Mouse (Mus musculus): Measurements from ENCODE around the gene 2310039H08Rik.

2310039H08Rik gene

GRCm38 (mm10) chr17:46772404-46773277 lies at the start of gene 2310039H08Rik:
TSS of gene 2310039H08Rik (plus strand) at chr17:46772635.
- DNase-seq (ENCODE audit: low read depth) = peak; percentile 92

DNA sequence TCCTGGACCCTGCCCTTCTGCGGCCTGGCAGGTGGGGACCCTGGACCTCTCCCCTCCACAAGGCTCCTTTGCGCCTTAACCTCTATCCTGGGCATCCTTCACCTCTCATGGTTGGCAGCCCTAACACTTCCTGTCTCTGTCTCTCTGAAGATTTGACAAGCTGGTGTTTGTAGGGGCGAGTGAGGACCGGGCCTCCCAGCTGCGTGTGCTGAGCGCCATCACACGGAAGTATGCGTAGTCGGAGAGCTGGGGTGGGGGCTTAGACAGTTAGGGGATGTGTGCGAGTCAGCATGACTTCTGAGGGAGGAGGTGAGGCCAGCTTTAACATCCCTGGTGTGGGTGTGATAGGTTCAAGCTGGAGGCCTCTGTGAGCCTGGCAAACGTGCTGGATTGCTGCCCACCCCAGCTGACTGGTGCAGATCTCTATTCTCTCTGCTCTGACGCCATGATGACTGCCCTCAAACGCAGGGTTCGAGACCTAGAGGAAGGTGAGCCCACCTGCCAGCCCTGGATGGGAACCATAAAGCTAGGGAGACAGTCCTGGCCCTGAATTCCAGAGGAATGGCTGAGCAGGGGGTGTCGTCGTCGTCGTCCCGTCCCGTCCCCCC lies 47.9 kb upstream of the 2310039H08Rik start:
- no peak for DNase-seq (ENCODE audit: low read depth)

DNA sequence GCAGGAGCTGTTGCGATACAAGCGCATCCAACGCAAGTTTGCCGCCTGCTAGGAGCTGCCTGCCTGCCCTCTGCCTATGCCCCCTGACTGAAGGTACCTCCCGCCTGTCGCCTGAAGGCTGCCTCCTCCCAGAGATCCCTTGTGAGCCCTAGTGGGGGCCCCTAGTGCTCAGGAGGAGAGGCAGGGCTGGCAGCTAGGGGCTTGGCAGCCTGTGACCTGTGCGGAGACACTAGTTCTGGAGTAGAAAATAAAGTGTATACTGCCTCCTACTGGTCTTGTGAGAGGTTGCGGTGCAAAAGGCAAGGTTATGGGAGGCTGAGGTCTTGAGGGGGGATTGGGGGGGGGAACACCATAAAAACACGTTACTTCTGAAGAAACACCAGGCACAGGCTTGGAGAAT lies 47.2 kb upstream of the 2310039H08Rik start:
- DNase-seq (ENCODE audit: low read depth) = peak; percentile 75

DNA sequence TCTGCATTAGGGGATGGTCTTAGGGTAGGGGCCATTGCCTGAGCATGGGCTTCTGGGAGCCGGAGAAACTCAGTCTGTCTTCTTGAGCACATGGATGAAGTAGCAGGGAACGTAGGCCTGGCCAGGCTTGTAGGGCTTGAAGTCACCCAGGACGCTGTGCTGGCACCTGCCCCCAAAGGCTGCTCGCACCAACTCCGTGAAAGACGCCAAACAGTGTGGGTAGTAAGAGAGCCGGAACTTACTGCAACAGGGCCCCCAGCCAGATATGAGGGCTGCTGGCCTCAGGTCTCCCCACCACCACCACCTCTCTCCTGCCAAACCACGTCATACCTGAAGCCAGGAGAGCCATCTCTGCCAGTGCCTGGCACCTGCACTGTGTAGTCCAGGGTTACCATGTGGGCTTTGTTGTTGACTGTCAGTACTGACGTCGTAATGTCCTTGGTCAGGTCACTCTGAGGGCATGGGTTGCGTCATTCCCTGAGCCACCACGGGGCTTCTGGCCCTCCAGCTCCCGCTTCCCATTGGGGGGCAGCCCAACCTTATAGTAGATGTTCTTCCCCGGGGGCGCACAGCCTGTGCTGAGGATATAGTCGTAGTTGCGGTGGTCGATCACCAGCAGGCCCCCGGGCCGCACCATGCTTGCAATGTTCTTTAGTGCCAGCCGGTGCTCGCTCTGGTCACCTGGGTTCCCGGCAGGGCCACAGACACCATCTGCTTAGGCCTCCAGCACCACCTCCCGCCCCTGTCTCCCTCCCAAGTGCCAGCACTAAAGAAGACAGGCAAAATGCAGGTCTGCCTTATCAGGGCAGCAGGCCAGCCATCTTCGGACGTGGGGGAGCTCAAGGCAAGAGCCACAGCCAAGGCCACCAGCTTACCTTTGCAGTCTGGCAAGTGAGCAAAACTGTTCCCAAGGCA lies 46.4 kb upstream of the 2310039H08Rik start:
- DNase-seq (ENCODE audit: low read depth) = no peak

DNA sequence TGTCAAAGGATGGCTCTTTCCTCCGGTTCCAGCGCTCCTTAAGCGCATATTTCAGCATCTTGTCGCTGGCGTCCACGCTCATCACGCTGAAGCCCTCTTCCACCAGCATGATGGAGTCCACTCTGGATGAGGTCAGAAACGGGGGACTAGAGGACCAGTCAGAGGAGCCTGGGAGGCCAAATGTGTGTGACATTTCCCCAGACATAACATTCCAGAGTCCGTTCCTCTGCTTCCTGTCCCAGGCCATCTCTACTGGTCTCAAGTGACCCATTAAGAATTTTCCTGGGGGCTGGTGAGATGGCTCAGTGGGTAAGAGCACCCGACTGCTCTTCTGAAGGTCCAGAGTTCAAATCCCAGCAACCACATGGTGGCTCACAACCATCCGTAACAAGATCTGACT lies 45.2 kb upstream of the 2310039H08Rik start:
- no peak for DNase-seq (ENCODE audit: low read depth)

DNA sequence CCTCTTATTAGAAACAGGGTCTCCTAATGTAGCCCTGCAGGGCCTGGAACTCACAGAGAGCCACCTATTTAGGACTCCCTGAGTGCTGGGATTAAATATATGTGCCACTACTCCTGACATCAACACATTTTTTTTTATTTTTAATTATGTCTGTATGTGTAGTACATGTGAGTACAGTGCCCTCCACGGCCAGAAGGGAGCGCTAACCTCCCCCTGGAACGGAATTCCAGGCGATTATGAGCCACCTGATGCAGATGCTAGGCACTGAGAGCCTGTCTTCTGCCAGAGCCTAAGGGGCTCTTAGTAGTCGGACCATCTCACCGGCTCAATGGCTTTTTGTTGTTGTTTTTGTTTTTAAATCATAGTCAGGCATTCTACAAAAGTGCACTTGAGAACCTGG lies 44.4 kb upstream of the 2310039H08Rik start:
- no peak for DNase-seq (ENCODE audit: low read depth)

- no peak for DNase-seq (ENCODE audit: low read depth)
Measured at GRCm38 (mm10) chr17:46728496-46728895, 43.9 kb upstream of the 2310039H08Rik start.

DNA sequence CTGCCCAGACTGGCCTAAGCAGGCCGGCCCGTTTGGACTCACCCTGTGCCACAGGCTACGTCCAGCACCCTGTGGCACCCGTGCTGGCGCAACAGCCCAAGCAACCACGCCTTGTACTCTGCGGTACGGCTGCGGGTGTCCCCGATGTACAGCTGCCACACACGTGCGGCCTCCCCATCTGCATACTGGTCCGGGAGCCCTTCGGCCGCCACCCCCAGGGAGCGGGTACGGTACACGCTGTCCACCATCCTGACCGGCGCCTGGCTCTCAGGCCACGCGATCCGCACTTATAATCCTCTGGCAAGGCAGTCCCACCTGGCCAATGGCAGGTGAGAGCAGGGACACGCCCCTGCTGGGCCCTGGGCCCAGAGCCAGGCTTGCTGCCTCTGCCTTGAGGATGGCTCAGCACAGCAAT lies 43.5 kb upstream of the 2310039H08Rik start, which contains the start of gene Gnmt:
Gene Gnmt, minus strand, starts transcription at position 265 of the 415 bp plus-strand sequence.
- DNase-seq (ENCODE audit: low read depth) = no peak

DNA sequence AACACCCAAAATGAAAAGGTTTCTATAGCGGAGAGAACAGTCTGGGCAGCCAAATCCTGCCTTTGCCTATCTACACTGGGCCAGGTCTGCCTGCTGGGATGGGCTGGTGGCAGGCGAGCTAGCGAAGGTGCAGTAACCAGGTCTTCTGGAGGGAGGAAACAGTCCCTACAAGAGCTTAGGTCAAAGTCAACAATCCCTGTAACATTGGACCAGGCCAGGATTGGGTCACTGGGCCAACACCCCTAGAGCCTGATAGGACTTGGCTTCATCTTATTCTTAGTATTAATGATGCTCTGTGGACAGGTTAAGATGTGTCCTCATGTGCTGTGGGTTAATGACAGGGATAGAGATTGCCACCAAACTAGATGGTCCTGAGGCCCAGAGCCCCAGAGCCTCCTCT lies 38.4 kb upstream of the 2310039H08Rik start:
- DNase-seq (ENCODE audit: low read depth) = no peak

GRCm38 (mm10) chr17:46735287-46735686 lies 37.1 kb upstream of the 2310039H08Rik start:
- no peak for DNase-seq (ENCODE audit: low read depth)

DNA sequence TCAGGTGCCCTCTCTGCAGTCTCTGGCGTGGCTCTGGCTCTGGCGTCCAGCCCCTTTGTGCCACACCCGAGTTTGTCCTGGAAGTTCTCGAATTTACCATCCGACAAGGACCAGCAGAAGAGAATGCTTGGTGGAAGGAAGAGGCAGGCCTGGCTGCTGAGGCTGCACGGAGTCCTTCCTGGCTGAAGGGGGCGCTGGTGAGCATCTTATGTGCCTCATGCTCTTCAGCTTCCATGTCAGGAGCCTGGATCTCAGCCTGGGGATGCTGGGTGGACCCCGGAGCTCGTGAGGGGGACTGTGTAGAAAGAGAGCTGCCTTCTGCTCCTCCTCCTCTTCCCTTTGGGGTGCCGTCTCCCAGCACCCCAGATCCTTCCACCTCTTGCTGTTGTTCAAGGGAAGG lies 36.3 kb upstream of the 2310039H08Rik start:
- peak; percentile 58 for DNase-seq (ENCODE audit: low read depth)

GRCm38 (mm10) chr17:46741305-46741704 lies 31.1 kb upstream of the 2310039H08Rik start:
- no peak for DNase-seq (ENCODE audit: low read depth)

- DNase-seq (ENCODE audit: low read depth) = no peak
Measured at GRCm38 (mm10) chr17:46742986-46743385, 29.4 kb upstream of the 2310039H08Rik start.

- DNase-seq (ENCODE audit: low read depth) = no peak
Measured at GRCm38 (mm10) chr17:46745506-46745905, 26.9 kb upstream of the 2310039H08Rik start.

- DNase-seq (ENCODE audit: low read depth) = no peak
Measured at GRCm38 (mm10) chr17:46747234-46747633, 25.2 kb upstream of the 2310039H08Rik start.

DNA sequence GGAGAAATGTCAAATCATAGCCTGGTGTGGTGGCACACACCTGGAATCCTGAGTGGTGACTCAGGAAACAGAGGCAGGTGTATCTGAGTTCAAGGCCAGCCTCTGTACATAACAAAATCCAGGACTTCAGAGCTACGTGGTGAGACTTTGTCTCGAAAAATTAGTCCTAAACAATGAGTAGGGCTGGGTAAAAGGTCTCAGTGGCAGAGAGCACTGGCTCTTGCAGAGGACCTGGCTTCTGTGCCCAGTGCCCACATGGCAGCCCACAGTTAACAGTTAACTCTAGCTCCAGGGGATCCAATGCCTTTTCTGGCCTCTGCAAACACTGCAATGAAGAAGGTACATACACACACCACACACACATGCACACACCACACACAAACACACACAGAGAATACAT lies 24.6 kb upstream of the 2310039H08Rik start:
- DNase-seq (ENCODE audit: low read depth) = no peak

GRCm38 (mm10) chr17:46749282-46749681 lies 23.2 kb upstream of the 2310039H08Rik start:
- no peak for DNase-seq (ENCODE audit: low read depth)

DNA sequence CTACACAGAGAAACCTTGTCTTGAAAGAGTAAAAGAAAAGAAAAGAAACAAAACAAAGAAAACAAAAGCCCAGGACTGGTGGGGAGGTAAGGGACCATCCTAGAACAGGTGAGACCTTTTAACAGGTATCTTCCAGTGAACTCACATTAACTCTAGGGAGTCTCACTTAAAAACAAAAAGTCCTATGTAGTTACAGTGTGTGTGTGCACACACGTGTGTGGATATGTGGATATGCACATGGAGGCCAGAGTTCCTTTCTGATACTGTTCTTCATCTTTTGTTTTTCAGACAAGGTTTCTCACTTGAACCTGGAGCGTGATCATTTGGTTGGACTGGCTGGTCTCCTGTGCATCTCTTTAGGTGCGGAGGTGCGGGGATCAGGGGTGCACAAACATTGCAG lies 21.9 kb upstream of the 2310039H08Rik start:
- DNase-seq (ENCODE audit: low read depth) = no peak

GRCm38 (mm10) chr17:46751056-46751793 lies 21.2 kb upstream of the 2310039H08Rik start:
- no peak for DNase-seq (ENCODE audit: low read depth)

GRCm38 (mm10) chr17:46751794-46752556 lies 20.5 kb upstream of the 2310039H08Rik start, which contains the start of gene Cnpy3:
TSS of gene Cnpy3 (minus strand) at chr17:46752214.
- DNase-seq (ENCODE audit: low read depth) = peak; percentile 98

DNA sequence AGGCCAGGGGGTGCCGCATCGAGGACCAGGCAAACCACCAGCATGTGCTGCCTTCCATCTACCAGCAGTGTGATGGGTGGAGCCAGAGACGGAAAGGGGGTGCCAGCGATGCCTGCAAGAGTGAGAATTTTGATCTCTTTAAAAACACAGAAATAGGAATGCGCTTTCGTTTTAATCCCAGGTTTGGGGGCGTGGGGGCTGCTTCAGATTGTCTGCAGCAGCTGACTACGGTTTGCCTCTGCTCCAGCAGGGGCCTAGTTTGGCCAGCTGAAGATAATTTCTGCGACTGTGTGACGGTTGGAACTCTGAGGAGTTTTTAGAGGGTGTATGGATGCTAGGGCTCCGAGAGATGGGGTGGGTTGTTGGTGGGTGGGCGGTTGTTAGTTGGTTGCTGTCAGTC lies 13.7 kb upstream of the 2310039H08Rik start:
- DNase-seq (ENCODE audit: low read depth) = no peak
